Mouse (Mus musculus): ENCODE measurements at regions not wholly inside any gene's neighbourhood (a gene's known extent, or its start where the extent isn't known, plus 50 kb on each side); places are given as distances from the start of the nearest gene placed in this dataset.

GRCm38 (mm10) chr2:28364623-28365022, 82.0 kb upstream of the Ppp1r26 start:
- TF ChIP-seq CTCF (conservative IDR thresholded peaks at IDR 0.05 in 1 of 2, IDR thresholded peaks at IDR 0.05 in 1 of 2; ENCODE audit: low read depth in 2 of 2, low read length in 2 of 2), result no peak
- no peak for TF ChIP-seq RAD21 (IDR thresholded peaks at IDR 0.05; ENCODE audit: low read depth, low read length)
- no peak for TF ChIP-seq NRF1 (IDR thresholded peaks at IDR 0.05; ENCODE audit: low read depth, low read length)
- TF ChIP-seq EP300 (IDR thresholded peaks at IDR 0.05; ENCODE audit: low read length), result no peak
- TF ChIP-seq E2F4 (IDR thresholded peaks at IDR 0.05; ENCODE audit: insufficient replicate concordance, low read depth, low read length), result no peak
- TF ChIP-seq POLR2A (IDR thresholded peaks at IDR 0.05; ENCODE audit: low read depth, low read length), result no peak
- TF ChIP-seq MAX (IDR thresholded peaks at IDR 0.05; ENCODE audit: low read length), result no peak
- no peak for TF ChIP-seq NELFE (IDR thresholded peaks at IDR 0.05; ENCODE audit: low read depth, low read length)
- TF ChIP-seq PAX5 (IDR thresholded peaks at IDR 0.05; ENCODE audit: low read length), result no peak
